Mouse (Mus musculus): ENCODE results near the gene Itga5.

Itga5 gene

DNA sequence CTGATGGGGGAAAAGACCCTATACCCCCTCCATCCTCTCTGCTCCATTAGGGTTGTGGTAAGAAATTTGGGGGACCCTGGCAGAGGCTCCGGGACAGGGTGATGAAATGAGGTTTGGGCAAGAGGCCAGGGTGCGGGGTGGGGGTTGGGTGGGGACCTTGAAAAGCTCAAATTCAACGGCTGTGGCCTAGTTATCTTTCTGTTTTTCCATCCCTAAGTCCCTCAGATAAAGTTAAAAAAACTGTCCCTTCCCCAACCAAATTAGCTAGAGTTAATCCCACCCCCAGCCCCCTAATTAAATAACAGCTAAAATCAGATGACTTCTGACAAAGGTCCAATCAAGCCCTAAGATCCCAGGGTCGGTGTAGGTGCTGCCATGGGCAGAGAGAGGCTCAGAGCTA is 1.8 kb downstream of the Itga5 start:
- DNase-seq (ENCODE audit: low spot score): no peak

DNA sequence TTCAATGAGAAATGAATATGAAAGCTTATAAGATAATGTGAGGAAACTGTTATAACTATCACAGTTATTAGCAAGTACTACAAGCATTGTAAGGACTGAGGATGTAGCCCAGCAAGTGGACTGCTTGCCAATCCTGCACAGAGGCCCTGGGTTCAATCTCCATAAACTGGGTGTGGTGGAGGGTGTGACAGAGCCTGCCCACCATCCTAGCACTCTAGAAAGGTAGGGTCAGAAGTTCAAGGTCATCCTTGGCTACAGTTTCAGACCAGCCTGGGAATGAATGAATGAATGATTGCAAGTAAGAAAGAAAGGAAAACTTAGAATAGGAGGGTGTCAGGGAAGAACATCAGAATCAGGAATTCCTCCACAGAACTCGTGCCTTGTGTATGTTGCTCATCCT is 2.8 kb downstream of the Itga5 start:
- no peak for DNase-seq (ENCODE audit: low spot score)

- no peak for DNase-seq (ENCODE audit: low spot score)
These were observed 3.6 kb downstream of the Itga5 start for GRCm38 (mm10) chr15:103362950-103363349.

DNA sequence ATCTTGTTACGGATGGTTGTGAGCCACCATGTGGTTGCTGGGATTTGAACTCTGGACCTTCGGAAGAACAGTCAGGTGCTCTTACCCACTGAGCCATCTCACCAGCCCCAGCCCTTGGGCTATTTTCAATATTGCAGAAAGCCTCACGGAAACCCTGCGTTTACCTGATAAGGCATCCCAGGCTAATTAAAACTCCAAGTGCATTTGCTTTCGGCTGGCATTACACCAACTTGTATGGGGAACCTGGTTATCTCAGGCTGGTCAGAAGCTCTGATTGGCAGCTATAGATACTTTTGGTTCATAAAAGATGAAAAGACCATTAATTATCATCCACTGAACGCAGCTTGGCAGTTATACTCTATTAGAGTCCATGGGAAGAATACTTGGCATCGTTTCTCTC is 4.2 kb downstream of the Itga5 start:
- no peak for DNase-seq (ENCODE audit: low spot score)

- DNase-seq (ENCODE audit: low spot score): no peak
These were observed 5.3 kb downstream of the Itga5 start for GRCm38 (mm10) chr15:103361269-103361668.

DNA sequence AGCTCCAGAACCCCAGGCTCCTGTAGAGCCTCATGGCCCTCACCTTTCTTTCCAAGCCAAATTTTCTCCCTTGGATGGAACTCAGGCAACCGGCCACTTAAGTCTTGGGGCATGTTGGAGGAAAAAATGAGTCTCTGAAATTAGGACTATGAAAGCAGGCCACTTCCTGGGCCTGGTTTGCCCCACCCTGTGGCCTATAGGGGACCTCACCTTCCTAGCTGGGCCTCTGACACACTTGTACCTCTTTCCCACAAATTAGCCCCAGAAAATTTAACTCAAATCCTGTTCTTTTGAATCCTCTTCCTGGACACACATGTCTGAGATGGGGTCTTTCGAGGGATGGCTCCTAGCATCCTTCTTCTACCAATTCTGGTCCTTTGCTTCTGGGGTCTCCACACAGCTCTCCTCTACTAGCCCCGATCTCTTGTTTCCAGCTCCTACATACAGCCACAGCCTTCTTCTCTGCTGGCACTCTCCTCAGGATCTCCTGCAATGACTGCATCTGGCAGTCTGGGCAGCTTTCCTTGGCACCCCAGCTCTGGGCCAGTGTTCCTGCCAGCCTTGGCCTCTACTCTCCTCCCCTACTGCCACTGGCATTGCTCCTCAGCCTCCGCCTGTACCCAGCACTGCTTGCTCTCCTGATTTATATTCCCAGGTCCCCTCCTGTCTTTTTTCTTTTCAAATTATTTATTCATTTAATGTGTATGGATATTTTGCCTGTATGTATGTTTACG is 6.5 kb downstream of the Itga5 start:
- DNase-seq (ENCODE audit: low spot score): no peak

DNA sequence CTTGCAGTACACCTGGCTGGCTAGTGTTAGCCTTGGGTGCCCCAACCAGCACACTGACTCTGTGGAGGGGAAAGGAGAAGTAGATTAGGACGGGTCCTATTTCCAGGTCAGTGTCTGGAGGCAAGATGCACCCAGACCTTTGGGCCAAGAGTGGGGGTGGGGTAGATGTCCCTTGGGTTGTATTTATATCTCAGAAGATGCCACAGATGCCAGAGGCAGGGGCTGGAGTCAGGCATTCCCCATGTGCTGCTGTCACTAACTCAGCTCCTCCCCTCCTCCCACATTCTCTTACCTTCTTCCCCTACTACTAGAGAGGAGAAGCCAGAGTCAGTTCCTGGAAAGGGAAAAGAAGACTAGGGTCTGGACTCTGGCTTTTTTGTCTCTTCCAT is 7.4 kb downstream of the Itga5 start:
- DNase-seq (ENCODE audit: low spot score): no peak

- DNase-seq (ENCODE audit: low spot score): no peak
These were observed 8.1 kb downstream of the Itga5 start for GRCm38 (mm10) chr15:103358278-103359121.

DNA sequence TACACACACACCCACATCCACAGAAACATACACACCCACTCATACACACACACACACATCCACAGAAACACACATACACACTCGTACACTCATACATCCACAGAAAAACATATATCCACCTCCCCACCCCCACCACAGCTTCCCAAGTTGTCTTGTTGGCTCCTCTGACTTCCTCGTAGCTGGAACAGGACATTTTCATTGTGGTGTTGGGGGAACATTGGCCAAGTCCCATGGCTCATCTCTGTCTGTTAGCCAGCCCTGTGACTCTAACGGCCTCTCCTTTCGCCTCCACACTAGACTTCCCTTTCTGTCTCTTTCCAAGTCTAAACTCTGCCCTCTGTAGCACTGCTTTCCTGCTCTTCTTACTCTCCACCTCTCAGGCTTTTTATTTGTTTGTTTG is 8.7 kb downstream of the Itga5 start:
- no peak for DNase-seq (ENCODE audit: low spot score)

- DNase-seq (ENCODE audit: low spot score): no peak
These were observed 10.4 kb downstream of the Itga5 start for GRCm38 (mm10) chr15:103356130-103356529.

DNA sequence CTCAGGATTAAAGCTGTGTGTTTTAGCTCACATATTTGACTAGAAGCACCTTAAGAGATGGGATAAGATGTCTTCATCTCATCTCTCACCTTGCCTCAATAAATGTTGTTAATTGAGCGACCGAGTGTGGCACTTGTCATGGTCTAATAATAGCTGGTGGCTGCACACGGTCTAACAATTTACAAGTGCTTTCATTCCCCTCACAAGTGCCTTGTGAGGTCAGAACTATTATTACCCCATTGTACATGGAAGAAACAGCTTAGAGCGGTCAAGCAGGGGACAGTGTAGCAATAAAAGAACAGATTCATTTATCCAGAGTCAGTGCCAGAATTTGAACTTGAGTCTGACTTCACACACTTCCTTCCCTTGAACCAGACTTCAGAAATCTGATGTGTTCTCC is 11.1 kb downstream of the Itga5 start:
- DNase-seq (ENCODE audit: low spot score): no peak

DNA sequence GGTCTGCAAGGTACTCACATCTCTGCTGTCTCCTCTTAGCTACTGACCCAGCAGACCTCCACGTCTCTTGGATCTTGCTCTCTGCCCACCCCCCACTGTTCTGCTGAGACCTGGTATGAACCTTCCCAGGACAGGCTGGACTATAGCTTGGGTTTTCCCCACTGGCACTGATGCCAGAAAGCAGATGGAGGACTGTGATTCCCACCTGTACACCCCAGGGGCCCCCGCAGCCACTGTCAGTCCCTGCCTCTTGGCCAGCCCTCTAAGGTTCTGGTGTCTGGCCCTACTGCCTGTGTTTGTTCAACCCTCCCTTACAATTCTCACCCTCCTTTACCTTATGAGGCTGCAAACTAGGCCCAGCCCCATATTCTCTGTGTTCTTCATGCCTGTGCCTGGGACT is 11.9 kb downstream of the Itga5 start:
- no peak for DNase-seq (ENCODE audit: low spot score)

DNA sequence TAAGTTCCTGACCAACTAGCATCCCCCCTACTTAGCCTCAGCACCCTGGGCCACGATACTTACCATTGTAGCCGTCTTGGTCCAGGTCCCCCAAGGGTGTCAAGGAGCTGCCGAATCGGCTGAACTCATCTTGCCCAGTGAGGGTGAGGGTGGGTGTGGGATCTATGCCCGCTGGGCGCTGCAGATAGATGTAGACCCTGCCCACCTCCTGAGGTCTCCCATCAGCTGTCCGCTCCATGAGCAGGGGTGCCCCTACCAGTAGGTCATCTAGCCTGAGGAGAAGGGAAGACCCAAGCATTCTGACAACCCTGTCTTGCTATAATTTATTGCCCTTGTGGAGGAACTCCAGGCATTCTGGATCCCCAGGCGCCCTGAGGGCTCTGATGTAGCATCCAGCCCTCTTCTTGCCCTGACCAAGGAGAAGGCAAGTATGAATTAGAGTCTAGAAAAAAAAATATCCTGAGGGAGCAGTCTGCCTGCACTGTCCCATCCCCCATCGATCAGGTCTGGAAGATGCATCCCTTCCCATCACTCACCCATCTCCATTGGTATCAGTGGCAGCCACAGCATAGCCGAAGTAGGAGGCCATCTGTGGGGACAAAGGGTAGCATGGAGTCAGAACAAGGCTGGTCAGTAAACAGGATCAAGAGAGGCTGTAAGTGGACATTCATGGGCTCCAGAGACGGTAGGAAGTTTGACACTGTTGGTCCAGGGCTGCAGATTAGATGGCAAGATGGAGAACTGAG is 12.9 kb downstream of the Itga5 start:
- no peak for DNase-seq (ENCODE audit: low spot score)

DNA sequence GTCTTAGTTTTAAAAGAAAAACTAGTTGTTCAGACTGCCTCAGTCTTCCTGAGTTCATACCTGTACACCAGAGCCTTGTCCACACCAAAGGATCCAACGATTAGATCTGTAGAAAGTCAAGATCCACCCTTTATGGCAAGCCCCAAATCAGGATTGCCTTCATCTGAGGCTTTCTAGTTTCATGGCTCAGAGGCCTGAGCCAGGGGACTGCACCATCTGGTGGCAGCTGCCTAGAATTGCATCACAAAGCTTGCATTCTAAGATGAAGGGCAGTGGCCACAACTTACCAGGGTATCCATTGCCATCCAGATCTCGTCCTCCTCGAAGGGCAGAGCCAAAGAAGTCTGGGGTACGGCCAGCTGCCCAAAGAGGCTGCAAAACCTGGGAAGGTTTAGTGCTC is 13.7 kb downstream of the Itga5 start:
- no peak for DNase-seq (ENCODE audit: low spot score)

- no peak for DNase-seq (ENCODE audit: low spot score)
These were observed 19.3 kb downstream of the Itga5 start for GRCm38 (mm10) chr15:103347275-103347684.

GRCm38 (mm10) chr15:103345789-103346188 is 20.8 kb downstream of the Itga5 start:
- DNase-seq (ENCODE audit: low spot score): no peak

DNA sequence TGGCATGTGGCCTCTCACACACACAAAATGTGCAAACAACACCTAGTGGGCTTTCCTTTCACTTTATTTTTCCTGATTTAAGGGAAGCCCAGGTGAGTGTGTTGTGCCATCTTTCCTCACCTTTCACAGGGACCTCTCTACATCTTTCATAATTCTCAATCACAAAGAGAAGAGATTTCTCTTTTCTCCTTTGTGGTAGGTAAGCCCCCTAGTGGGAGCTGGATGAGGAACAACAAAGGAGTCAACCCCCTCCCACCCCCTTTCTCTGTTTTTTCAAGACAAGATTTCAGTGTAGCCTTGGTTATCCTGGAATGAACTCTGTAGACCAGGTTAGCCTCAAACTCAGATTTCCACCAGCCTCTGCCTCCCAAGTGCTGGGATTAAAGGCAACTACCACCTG is 23.0 kb downstream of the Itga5 start:
- no peak for DNase-seq (ENCODE audit: low spot score)

GRCm38 (mm10) chr15:103343008-103343407 is 23.6 kb downstream of the Itga5 start:
- DNase-seq (ENCODE audit: low spot score): no peak

DNA sequence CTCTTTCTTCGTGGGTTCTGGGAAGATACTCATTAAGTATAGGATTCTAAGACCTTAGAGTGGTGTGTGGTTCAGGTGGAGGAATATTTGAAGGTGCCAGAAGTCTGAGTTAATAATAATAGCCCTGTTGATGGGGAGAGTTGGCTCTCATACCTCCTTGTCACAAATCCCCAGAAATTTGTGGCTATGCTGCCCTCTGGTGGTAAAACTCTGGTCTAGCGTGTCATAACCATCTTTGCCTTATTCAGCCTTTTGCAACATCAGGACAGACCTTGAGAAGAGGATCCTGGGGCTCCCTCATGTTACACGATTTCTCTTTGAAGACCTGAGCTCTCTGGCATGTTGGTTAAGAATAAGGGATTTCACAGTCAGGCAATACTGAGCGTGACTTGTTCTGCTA is 24.1 kb downstream of the Itga5 start:
- DNase-seq (ENCODE audit: low spot score): no peak

GRCm38 (mm10) chr15:103341547-103341946 is 25.0 kb downstream of the Itga5 start:
- no peak for DNase-seq (ENCODE audit: low spot score)

- no peak for DNase-seq (ENCODE audit: low spot score)
These were observed 25.8 kb downstream of the Itga5 start for GRCm38 (mm10) chr15:103340786-103341185.

DNA sequence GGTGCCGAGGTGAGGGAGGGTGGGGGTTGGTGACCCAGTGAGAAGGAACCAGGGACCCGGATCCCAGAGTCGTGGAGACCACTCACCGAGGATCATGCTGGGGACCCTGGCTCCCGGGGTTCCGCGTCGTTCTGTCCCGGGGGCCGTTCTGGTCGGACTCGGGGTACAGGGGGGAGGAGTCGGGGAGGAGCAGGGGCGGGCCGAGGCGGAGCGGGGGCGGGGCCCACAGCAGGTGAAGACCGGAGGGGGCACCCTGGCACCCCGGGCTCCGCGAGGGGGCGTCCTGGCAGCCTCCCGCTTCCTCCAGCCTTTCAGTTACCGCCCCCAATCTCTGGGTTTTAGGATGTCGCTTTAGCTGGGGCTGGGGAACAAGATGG is 26.6 kb downstream of the Itga5 start, which contains the start of gene Zfp385a:
Zfp385a (minus strand) TSS at position 133 of the 377 bp plus-strand sequence.
- peak; percentile 33 for DNase-seq (ENCODE audit: low spot score)

All from spleen, adult 12 weeks (tissue).